Mouse (Mus musculus): Measurements from ENCODE around the gene Klhl22.

The Klhl22 gene

DNA sequence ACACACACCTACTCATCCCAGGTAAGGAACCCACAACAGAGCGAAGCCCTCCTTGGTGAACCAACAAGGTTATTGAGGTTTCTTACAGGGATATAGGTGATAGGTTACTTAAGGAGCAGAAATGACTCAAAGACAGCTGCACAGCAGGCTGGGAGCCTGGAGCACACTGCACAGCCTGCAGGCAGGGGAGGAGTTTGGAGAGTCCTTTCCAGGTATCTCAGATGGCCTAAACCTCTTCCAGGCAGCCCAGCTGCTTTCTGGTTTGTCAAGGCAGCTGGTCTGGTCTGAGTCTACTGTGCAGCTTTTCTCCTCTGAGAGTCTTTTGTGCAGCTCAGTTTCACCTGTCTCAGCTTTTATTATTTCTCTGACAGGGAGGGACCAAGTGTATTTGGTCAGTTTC, 1.7 kb upstream of the Klhl22 start:
- DNase-seq (ENCODE audit: low read depth, low spot score) = no peak

DNA sequence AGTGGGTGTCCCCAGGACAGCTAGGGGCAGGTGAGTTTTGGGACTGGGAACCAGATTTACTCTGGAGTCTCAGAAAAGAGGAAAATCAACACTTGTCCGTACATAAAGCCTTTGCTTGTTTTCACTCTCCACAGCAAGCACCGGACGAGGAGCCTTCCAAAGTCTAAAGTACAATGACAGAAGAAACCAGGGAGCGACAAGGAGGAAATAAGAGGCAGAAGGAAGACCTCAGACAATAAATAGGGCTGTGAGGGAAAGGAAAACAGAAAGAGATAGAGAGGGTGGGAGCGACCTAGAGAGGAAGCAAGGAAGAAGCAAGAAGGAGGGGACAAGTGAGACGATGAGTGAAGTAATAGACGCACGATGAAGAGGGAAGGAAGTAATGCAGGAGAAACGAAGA, 516 bp upstream of the Klhl22 start:
- DNase-seq (ENCODE audit: low read depth, low spot score) = no peak

DNA sequence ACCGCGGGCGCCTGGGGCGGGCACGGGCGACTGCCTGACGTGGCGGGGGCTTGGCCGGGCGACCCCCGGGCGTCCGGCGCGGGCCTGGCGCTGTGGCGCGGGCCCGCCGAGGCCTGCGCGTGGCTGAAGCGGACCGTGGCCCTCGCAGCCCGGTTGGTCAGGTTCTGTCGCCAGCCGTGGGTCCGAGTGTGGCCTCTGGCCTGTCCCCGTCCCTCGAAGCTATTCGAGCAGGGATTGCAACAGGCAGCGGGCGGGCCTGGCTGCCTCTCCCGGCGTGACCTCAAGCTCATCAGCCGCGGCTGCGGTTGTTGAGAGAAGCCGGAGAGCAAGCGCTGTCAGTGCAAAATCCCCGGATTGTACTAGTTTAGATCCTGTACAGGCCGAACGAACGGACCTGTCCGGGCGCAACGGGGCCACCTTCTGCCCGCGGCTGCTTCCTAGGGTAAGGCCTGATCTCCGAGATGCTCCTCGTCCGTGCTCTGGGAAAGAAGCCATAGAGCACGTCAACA, 449 bp downstream of the Klhl22 start:
- peak; percentile 26 for DNase-seq (ENCODE audit: low read depth, low spot score)

DNA sequence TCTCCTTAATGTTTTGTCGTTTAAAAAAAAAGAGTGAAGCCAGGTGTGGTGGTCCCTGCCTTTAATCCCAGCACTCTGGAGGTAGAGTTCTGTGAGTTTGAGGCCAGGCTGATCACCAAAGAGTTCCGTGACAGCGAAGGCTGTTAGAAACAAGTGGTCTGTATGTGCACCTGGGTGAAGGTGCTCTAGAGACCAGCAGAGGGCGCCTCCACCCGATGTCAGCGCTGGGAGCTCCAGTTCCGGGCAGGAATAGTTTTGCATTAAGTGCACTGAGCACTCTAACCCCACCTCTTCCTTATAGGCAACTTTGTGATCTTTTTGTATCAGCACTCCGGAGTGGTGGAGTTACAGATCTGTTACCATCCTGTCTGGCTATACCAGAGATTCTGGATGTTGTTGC, 1.2 kb downstream of the Klhl22 start:
- peak; percentile 40 for DNase-seq (ENCODE audit: low read depth, low spot score)

DNA sequence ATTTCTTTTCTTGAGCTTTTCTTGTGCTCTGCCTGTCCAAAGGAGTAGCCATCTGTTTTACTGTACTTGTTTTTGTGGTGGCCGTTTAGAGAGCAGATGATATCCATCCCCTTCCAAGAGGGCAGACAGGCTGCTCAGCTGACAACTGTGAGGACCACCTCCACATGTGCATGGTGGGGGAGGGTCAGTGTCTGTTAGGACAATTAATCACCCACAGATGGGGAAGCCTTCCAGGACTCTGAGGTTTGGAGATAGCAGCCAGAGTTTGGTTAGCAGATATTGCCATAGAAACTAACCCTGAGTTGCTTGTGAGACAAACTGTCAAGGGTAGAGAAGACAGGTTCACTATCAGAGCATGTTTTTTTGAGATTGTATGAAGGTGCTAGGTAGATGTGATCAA, 1.7 kb downstream of the Klhl22 start:
- peak; percentile 22 for DNase-seq (ENCODE audit: low read depth, low spot score)

DNA sequence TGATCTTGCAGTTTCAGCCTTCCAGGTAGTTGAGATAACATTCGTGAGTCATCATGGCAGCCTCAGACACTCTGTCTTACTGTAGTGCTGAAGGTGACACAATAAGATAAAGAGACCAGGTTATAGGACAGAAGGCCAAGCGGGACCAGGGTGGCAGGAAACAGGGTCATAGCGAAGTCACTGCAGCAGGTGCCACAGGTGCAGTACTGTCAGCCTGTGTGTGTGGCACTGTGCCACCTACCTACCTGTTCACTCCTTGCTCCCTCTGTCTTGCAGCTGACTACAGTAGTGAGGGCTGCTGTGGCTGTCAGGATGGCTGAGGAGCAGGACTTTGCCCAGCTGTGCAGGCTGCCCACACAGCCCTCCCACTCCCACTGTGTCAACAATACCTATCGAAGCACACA, 4.7 kb downstream of the Klhl22 start:
- no peak for DNase-seq (ENCODE audit: low read depth, low spot score)

DNA sequence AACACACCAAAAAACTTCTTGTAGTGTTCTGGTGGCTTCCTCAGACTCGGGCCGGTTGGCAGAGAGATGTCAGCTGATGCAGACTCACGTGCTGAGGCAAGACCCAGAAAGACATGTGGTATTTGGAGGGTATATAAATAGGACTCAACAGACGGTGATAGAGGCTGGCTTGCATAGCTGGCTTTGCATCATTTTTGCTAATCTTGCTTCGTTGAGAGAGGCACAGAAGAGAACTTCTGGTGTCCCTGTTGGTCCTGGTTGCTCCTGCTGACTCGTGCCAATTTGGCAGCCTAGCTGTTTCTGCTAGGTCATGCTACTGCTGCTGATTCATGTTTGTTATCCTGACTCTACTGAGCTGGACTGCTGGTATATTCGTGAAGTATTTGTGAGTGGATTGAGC, 9.4 kb downstream of the Klhl22 start:
- DNase-seq (ENCODE audit: low read depth, low spot score) = no peak

DNA sequence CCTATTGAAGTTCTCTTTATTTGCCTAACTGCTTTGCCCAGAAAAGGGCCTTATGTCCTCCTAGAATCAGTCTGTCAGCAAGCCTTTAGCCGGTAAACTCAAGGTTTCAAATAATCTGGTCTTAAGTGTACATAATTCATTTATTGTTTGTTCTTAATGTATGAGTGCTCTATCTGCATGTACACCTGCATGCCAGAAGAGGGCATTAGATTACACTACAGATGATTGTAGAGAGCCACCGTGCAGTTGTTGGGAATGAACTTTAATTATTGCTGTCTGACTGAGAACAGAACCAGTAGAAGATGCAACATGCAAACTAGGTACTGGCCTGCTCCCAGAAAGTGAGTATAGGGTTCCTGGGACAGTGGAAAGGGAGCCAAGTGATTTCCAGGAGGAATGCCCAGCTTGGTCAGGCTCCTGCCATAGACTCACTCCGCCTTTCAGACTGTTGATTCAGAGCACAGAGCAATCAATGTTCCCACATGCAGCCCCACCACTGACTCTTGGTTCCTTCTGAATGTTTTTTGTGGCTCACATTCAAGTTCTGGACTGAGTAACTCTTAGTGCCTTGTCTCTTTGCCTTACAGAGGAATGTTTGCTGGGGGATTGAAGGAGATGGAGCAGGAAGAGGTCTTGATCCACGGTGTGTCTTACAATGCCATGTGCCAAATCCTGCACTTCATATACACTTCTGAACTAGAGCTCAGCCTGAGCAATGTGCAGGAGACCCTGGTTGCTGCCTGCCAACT, 11.9 kb downstream of the Klhl22 start:
- no peak for DNase-seq (ENCODE audit: low read depth, low spot score)

DNA sequence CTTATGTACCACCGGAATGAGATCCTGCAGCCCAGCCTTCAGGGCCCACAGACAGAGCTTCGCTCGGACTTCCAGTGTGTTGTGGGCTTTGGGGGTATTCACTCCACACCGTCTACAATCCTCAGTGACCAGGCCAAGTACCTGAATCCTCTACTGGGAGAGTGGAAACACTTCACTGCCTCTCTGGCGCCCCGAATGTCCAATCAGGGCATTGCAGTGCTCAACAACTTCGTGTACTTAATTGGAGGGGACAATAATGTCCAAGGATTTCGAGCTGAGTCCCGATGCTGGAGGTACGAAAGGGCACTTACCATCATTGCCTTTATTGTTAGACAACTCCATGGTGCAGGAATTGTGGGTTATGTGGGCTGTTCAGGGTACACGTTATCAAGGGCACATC, 17.4 kb downstream of the Klhl22 start:
- no peak for DNase-seq (ENCODE audit: low read depth, low spot score)

DNA sequence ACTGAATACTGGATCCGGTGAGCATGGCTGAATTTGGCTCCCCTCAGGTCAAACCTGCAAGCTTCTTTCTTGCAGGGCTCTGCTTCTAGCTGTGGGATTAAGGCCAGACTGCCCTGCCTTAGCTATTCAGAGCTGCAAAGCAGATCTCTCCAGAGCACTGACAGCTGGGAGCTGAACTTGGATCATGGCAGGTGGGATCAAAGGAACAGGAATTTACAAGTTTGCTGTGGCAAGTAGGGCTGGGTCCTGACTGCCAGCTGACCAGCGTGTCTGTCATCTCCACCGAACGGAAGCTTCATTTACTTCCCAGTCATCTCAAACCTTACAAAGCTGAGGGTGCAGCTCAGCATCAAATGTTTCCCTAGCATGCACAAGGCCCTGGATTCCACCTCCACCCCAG, 18.8 kb downstream of the Klhl22 start:
- DNase-seq (ENCODE audit: low read depth, low spot score) = no peak

DNA sequence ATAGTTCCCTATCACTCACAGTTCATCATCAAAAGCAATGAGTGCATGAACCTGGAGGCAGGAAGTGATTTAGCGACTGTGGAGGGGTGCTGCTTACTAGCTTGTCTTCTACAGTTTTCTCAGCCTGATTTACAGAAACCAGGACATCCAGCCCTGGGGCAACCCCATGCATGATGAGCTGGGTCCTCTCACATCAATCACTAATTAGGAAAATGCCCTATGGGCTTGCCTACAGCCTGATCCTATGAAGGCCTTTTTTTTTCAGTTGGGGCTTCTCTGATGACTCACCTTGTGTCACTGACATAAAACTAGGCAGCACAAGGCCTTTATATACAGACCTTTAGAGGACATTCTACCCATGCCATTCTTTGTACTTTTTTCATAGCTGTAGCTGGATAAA, 20.3 kb downstream of the Klhl22 start:
- no peak for DNase-seq (ENCODE audit: low read depth, low spot score)

DNA sequence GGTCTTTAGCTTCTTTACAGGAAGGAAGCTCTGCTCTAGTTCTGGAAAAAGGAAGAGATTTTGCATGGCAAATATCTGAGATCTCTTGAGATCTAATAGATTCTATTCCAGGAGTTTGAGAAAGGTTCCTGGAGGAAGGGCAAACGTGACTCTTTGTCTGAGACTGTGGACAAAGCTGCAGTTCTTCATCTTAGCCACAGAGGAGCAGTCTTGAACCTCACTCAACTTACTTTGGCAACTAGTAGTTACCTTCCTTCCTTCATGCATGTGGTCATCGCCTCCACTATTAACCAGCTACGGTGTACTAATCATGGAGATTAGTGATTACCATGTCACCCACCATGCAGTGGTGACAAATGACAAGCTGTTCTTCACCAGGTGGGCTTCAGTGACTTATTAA, 25.9 kb downstream of the Klhl22 start:
- no peak for DNase-seq (ENCODE audit: low read depth, low spot score)

DNA sequence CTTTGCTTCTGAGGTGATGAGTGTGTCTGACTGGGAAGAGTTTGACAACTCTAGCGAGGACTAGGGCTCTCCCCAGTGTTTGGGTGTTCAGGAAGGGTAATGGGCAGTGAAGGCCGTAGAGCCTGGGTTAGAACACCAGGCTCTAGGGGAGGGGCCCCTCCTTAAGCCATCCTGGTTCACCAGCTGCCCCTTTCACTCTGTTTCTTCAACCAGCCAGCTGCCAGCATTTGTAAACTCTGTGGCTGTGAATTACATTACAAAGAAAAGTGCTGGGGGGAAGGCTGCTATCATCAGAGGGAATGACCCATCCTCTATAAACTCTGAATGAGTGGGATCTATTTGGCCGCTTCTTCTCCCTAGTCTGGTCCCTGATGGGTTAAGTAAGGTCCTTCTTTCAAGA, 33.3 kb downstream of the Klhl22 start:
- no peak for DNase-seq (ENCODE audit: low read depth, low spot score)

DNA sequence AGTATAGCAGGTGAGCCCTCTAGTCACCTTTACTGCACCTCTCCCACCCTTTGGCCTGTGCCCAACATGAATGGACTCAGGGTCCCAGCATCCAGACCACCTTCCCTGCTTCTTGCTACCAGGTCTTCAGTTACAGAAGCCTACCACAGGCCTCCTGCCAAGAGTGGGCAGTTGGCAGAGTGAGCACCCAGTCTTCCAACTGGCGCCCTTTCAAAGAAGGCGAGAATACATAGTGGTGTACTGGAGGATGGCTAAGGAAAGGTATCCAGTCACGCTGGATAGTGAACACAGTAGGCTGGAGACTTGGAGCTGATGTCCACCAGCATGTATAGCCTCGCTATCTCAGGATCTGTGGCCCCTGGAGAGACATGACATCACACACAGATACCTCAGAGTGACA, 34.6 kb downstream of the Klhl22 start:
- no peak for DNase-seq (ENCODE audit: low read depth, low spot score)

DNA sequence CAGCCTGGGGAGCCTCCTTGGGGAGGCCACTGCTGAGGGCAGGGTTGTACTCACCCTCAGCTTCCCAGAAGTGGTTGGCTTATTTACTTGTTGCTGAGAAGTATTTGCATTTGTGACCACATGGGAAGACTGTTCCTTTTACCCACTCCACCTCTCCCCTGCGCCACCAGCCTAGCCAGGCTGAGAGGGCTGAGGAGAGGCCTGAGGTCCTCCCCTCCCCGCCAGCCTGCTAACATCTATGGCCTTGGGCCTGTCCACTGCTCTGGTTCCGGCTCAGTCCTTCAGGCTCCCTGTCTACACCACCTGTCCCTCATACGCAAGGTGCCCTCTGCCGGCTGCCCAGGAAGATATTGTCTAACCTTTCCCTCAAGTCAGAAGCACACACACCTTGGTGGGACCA, 36.2 kb downstream of the Klhl22 start:
- DNase-seq (ENCODE audit: low read depth, low spot score) = no peak

DNA sequence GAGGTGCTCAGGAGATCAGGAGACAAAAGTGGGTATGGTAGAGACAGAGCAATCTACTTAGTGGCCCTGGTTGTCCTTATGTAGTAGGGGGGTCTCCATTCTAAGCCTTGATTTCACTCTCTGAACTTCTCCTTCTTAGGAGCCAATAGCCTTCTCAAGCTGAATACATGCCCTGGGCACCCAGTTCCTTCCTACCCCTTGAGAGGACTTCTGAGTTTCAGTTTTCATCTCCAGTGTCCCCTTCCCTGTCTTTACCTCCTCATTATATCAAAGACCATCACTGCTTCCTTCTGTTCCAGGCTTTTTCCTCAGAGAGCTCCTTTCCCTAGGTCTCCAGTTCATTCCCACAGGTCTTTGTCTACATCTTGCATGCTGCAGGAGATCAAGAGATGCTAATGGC, 37.1 kb downstream of the Klhl22 start:
- DNase-seq (ENCODE audit: low read depth, low spot score) = no peak

DNA sequence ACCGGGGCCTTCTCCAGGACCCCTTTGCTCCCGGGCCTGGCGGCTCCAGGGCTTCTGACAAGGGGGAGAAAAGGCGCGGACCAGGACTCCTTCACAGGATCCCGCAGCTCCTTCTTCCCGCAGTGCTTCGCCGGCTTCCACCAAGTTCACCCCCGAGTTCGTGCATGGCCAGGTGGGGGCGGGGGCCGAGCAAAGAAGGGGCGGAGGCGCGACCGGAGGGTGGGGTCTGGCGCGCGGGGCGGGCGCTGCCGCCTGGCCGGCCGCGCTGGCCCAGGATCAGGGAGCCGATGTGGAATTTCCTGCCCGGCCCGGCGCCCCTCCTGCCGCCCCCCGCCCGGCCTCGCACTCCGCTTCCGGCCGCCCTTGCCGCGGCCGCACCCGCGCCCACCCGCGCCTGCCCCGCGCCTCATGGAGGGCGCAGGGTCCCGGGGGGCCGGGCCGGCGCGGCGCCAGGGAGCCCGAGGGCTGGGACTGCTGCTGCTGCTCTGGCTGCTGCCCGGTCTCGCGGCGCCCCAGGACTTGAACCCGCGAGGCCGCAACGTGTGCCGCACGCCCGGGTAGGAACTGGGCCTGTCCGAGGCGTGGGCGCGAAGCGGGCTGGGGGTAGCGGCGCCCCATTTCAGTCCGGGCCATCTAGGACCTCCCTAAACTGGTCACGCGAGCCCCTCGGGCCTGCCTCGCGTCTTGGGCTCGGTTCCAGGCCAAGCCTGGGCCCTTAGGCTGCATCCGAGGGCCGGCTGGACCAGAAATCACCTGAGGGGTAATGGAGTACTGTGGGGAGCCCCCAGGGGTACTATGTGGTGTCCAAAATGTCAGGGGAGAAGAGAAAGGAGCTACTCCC, 37.8 kb downstream of the Klhl22 start, which contains the start of gene Scarf2:
TSS of gene Scarf2 (plus strand) at position 312 of the 841 bp plus-strand sequence.
- no peak for DNase-seq (ENCODE audit: low read depth, low spot score)

DNA sequence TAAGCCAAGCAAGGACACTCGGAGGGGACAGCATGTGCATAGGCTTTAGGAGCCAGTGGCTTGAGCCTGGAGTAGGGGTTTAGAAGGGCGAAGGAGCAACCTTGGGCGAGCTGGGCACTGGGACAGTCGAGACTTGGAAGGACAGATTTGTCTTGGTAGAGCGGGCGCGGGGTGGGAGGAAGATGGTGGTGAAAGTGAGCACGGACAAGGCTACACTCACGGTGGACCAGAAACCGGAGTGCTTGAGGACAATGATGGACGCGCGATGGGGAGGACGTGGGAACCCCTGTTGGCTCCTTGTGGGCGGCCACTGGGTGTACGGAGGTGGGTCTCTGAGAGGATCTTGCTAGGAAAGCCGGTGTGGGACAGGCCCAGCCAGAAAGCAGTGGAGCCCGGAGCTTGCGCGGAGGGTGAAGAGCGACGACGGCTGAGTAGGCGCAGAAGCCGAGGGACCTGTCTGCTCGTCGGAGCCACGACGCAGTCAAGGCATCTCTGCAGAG, 38.4 kb downstream of the Klhl22 start:
- no peak for DNase-seq (ENCODE audit: low read depth, low spot score)

DNA sequence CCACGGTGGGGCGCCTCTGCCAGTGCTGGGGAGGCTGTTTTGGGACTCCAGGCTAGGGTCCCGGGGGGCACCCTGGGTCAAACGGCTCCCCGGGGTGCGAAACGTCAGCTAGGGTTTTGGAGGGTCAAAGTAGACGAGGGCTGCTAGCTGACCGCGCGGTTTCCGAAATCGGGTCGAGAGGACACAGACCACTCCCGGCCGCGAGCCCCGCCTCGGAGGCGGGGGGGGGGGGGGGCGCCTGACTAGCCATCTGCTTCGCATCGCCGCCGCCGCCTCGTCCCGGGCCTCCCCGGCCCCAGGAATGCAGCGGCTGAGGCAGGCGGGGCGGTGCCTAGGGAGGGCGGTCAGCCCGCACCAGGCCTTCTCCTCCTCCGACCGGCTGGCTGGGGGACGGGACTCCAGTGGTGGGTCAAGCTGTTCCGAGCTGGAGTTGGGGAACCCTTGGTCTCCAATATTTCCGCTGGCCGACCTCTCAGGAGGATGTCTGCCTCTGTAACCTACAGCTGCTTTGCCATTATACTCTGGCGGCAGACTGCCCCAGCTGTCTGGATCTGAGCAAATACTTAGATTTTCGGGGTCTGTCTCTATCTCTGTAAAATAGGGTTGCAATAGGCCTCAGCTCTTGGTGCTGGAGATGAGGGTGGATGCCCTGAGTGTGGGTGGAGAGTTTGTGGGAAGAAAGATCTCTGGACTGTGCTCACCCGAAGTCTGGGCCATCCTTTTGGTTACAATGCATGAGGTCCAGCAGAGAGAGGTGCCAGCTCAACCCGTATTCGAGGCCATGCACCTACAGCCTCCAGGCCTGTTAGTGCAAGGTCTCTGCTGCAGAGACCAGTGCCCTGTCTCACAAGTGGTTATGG, 39.1 kb downstream of the Klhl22 start:
- no peak for DNase-seq (ENCODE audit: low read depth, low spot score)

DNA sequence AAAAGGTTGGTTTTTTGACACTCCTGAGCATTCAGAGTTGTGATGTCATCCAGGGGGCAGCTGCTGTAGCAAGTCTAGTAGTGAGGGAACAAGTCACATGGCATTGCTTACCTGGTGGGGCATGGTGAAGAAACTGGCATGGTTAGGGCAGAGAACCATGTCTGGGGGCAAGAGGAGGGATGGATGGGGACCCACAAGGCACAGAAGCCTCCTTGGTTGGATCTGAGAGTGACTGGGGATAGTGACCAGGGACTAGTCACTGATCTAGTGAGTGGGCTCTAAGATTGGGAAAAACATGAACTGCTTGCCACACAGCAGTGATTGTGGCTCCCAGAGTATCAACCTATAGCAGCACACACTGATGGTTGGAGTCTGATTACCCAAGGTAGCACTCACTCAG, 40.2 kb downstream of the Klhl22 start:
- no peak for DNase-seq (ENCODE audit: low read depth, low spot score)

DNA sequence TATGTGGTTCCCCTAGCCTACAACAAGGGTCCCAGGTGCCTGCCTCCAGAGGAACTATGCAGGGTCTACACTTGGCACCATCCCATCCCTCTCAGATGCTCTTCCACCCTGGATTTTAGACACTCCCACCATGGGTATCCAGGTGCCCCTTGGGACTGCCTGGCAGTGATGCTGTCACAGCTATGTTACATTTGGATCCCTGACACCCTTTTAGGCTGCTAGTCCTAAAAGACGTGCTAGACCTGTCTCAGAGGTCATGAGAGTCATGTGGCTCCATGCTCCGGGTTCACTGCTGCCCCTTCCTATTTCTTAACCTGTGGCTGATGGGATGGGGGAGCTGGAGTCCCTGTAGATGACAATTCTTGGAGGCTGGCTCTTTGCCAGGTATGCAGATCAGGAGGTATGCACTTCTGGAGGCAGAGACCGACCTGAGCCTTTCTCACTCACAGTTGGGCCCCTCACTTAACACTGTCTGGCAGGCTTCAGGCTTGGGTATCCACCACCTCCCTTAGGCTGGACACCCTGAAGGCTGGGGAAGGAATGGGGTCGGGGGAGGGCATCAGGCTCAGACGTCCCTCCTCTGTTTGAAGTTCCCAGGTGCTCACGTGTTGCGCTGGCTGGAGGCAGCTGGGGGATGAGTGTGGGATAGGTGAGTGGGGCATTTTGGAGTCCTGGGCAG, 42.5 kb downstream of the Klhl22 start:
- DNase-seq (ENCODE audit: low read depth, low spot score) = no peak
